Mouse (Mus musculus) common myeloid progenitor, adult 5-6 weeks (primary cell): ENCODE data around the gene Otos. TPM values are rescaled to one million over a fixed set of nuclear protein-coding genes. Genes with fewer than 3 reads are reported as not detected.

Experiments
- ATAC-seq: replicated peaks from 2 replicates; pipeline ENCODE4 v1.8.0; 2016; ENCODE audit warnings: low read depth, mild to moderate bottlenecking, moderate TSS enrichment, inconsistent platforms; ENCODE audit not compliant: poor library complexity, severe bottlenecking
- total RNA-seq: library from RNA; stranded (forward); fragments of 200-1000, 187-1606 nt; gene quantifications from 2 replicates; pipeline ENCODE4 v1.2.3, GENCODE M21; 2017

Gene Otos
- total RNA-seq = 6.0 and 8.2 TPM in 2 replicates

DNA sequence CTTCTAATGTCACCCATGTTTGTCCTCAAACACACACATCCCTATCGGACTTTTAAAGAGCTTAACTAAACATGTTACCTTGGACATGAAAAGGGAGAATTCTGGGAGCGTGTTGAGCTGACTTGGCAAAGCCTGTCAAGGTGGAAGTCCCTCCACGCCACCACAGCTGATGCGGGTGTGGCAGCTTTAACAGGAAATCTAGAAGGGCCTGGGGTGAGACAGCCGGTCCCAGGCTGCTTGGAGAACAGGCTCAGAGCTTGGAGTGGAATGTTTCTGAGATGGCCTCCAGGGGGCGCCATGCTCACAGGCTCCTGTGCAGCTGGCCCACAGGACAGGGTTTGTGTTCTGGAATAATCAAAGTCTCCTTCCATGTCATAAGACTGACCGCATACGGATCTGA, at the start of gene Otos:
Gene Otos, minus strand, starts transcription at position 169 of the 400 bp plus-strand sequence.
- peak; percentile 59 for ATAC-seq

DNA sequence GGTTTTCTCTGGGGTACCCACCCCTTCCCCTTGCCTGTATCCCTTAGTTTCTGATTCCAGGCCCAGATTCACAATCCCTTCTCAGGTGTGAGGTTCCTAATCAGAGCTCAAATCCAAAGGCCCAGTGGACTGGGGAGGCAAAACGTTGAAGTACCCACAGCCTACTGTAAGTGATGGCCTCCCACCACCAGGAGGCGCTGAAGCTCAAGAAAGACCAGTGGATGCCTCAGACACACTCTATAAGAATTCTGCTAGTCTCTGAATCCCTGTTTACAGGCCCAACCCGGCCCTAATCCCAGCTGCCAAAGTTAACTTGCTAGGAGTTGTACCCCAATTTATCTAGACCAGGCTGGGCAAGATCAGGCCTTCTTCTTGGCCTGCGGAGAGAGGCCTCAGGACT, 48.2 kb upstream of the Otos start:
- peak; percentile 70 for ATAC-seq

GRCm38 (mm10) chr1:92695751-92696150, 47.1 kb upstream of the Otos start:
- no peak for ATAC-seq

DNA sequence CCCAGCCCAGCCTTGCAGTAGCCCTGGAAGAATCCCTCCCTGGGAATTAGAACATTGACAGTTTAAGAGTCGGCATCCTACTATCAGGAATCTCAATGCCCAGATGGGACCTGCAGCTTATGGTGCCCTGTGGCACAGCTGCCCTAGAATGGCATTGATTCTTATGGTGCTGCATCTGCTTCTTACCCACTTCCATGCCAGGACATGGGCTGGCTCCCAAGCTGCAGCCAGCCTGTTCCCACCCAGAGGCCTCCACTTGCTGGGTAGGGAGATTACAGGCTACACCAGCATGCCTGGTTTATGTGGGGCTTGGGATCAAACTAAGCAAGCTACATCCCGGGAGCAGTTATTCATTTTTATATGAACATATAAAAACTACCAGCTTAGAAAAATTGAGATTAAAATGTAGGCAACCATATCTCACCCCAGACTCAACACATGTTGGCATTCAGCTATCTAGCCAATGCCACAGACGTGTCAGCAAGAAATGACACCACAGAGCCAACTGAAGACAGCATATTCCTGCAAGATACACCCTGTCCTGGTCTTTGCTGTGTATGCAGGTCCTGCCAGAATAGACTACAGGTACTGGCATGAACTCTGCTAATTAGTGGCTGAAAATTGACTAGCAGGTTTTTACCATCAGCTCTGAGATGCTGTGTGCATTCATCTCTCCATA, 42.7 kb upstream of the Otos start:
- peak; percentile 75 for ATAC-seq

- ATAC-seq = no peak
Measured at GRCm38 (mm10) chr1:92686994-92687393, 38.4 kb upstream of the Otos start.

DNA sequence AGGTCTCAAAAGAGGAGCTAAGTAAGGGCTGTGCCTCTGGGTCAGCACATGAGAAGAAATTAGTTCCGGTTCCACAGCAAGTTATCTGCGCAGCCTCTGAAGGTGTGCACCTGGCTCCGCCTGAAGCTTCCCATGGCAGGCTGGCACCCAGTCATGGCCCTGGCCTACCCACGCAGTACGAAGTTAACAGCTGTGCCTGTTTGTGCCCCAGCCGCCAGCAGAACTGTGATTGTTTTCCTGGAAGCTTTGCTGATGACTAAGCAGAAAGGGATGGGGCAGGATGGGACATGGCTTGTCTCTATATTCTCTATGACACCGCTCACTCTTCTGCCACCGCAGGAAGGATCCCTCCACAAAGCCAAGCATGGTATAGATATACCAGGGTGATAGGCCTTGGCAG, 34.5 kb upstream of the Otos start:
- no peak for ATAC-seq

DNA sequence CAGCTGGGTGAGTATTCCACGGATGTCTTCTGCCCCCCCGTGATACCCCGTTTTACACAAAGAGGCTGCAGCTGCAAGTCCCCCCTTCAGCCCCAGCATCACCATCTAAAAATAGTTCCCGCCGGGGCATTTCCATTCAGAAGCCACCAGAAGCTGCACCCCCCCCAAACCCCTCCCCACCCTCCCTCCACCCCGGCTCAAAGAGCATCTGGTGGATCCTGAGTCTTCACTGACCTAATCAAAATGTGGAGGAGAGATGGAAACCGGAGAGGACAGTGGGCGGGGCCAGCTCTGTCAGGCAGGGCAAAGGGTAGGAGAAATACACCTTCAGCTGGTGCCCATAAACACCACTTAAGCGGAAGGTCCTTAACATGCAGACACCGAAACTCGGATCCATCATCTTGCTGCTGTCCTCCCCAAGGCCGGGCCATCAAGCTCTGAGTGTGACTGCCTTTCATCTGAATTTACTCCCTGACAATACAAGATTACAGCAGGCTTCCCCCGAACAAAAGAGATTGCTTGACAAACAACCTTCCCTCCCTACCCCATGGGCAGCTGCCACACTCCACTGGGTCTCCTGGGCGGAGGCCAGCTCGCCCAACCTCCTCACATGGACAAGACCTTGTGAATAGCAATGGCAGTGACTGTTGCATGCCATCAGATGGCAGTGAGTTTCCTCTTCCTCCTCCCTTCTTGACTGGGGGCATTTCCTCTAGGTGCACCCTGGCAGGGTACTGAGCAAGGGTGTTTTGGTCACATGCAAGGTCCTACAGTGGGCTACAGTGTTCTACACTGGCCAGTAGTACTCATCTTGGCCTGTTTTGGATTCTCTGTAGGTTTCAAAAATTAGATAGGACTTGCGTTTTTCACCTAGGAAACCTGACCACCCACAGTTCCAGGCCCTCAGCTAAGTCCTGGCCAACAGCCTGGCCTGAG, 32.3 kb upstream of the Otos start:
- no peak for ATAC-seq

GRCm38 (mm10) chr1:92678757-92679156, 30.1 kb upstream of the Otos start:
- ATAC-seq = no peak

DNA sequence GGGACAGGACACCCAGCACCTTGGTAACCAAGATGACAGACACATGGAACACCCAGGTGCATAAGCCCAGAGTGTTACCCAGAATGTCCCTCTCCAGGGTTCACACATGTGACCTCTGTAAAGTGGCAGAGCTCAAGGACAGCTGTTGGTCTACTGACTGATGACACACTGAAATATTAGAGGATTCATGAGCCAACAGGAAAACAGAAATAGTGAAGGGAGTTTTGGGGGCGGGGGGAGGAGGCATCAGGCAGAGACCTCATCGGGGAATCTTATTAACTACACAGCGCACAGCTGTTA, 28.0 kb upstream of the Otos start:
- no peak; the same call in 1 of the 2 replicates for ATAC-seq

DNA sequence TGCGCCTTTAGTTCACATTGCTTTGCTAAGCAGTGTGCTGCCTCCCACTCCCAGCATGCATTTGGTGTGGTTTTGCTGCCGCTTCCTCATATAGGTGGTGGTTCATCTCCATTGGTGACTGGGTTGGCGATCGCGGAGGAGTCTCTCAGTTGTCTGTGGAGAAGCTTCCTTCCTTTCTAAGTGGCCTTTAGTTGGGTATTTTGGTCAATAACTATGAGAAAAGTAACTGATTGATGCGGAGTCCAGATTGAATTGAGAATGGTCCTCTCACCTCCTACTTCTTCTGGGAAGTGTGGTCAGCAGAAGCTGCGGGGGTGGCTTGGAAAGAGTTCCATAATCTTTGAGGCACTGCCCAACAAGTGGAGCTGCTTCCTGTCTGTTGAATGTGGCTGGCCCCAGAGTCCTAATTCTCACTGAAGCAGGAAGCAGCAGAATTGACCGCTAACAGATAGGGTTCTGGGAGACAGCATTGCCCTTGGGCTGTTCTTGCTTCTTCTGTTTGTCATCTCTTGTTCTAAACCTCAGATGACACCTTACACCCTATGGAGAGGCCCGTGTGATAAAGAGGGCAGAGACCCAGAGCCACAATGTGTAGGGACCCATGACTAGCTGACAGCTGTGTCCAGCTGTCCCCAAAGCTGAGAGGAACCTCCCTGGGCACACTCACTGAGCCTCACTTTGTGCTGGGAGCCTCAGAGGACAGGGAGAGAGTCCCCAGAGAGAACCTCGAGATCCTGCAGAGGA, 27.5 kb upstream of the Otos start:
- ATAC-seq = peak; percentile 83

- ATAC-seq = no peak
Measured at GRCm38 (mm10) chr1:92673258-92673782, 24.7 kb upstream of the Otos start.

DNA sequence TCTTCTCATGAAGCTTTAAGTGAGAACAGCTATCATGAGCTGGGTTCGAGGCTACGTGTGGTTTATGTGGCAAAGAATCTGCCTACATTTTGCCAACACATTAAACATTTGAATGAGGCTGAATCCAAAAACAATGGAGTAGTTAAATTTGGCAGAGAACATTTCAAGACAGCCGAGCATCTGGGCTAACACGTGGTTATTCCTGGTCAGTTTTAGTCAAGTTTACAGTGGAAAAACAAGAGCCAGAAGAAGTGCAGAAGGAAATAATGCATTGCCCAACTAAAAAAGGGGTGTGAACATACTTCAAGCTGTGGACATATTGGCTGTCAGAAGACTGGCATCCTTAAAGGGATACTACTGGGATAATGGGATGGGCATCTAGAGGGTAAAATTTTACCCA, 22.7 kb upstream of the Otos start:
- ATAC-seq = no peak

GRCm38 (mm10) chr1:92669430-92669829, 20.8 kb upstream of the Otos start:
- no peak for ATAC-seq

GRCm38 (mm10) chr1:92667106-92667505, 18.5 kb upstream of the Otos start:
- no peak for ATAC-seq

GRCm38 (mm10) chr1:92659392-92659791, 10.8 kb upstream of the Otos start:
- peak; percentile 89 for ATAC-seq

- no peak for ATAC-seq
Measured at GRCm38 (mm10) chr1:92657025-92657820, 8.6 kb upstream of the Otos start.

GRCm38 (mm10) chr1:92654676-92655075, 6.0 kb upstream of the Otos start:
- no peak for ATAC-seq

GRCm38 (mm10) chr1:92653179-92653578, 4.5 kb upstream of the Otos start:
- ATAC-seq = no peak

DNA sequence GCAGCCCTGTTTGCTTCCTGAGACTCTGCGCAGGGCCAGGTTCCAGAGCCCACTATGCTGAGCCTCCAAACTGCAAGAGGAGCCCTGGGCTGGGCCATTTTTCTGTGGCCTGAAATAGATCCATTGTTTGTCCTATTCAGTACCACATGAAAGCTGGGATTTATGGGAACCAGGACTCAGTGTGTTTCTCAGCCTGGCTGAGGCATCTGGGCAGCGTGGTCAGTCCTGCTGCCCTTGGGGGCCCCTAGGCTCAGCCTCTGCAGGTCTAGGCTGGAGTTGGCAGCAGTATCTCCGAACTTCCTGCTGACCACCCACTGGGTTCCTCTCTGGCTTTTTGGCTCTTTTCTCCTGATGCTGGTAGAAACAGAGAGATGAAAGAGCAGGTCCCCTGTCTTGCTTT, 2.8 kb upstream of the Otos start:
- ATAC-seq = no peak

DNA sequence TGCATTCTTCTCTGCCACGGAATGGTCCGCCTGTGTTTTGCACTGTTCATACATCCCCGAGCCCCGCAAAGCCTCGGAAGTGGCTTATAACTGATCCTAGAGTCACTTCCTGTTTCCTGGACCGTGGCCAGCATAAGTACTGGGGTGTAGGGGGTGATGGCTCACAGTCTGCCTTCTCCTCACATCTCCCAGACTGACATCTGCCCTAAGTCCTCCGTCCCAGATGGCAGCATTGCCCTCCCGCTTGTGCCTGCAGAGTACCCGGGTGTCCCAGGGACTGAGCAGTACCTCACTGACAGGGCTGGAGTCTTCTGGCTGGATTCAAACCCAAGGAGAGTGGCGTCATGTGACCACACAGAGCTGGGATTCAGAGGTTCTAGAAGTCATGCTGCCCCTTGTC, 444 bp downstream of the Otos start:
- peak; percentile 54 for ATAC-seq
